Mouse (Mus musculus): ENCODE data around the gene Miga2. TPM values are rescaled to one million over a fixed set of nuclear protein-coding genes. Genes with fewer than 3 reads are reported as not detected.

Gene Miga2
- polyA plus RNA-seq, 1 experiment from 2014 or later: 25.0 TPM

- Histone ChIP-seq H3K27ac (ENCODE audit: low read depth, low read length) (no peak overlapping the region), H3K4me2 (replicated peaks; ENCODE audit: low read depth, low read length) (no peak overlapping the region), H3K9ac (ENCODE audit: low read depth, low read length) (no peak overlapping the region), H3K36me3 (ENCODE audit: control insufficient read depth, insufficient read depth, low read length) (peaks cover 16% of the 10 kb centered on the region), H3K27me3 (ENCODE audit: control insufficient read depth, insufficient read depth, low read length) (no peaks in the 10 kb centered on the region), H3K4me1 (ENCODE audit: control insufficient read depth, insufficient read depth, low read length) (peaks cover 20% of the 10 kb centered on the region), H3K4me3 (ENCODE audit: low read length) (no peak overlapping the region), H3K9me3 (ENCODE audit: control insufficient read depth, low read length) (no peaks in the 10 kb centered on the region)
- WGBS: 57% methylated on average over 4 of the region's 4 CpGs
- ATAC-seq (ENCODE audit: low FRiP score, low TSS enrichment): no peak
These were observed 7.8 kb upstream of the Miga2 start for GRCm38 (mm10) chr2:30356266-30356665.

DNA sequence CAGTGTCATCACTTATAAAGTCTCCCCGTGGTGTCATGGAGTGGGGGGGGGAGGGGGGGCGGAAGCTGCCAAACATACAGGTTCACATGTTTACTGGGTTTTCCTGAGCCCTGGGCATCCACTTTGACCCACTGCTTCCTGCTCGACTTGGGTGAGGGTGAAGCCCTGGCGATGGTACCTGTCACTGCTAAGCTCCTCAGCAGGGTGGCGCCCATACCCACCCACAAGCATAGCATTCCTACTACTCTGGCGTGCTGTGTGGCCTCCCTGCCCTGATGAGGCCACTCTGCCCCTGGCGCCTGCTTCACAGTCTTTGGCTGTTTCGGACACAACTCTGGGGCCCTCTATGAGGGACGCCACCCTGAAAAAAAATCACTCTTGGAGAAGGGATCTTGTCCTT is 7.1 kb upstream of the Miga2 start:
- Histone ChIP-seq H3K27me3 (ENCODE audit: control insufficient read depth, insufficient read depth, low read length) (no peaks in the 10 kb centered on the region), H3K4me3 (ENCODE audit: low read length) (no peak overlapping the region), H3K27ac (ENCODE audit: low read depth, low read length) (no peak overlapping the region), H3K9ac (ENCODE audit: low read depth, low read length) (no peak overlapping the region), H3K9me3 (ENCODE audit: control insufficient read depth, low read length) (no peaks in the 10 kb centered on the region), H3K36me3 (ENCODE audit: control insufficient read depth, insufficient read depth, low read length) (peaks cover 16% of the 10 kb centered on the region), H3K4me1 (ENCODE audit: control insufficient read depth, insufficient read depth, low read length) (peaks cover 20% of the 10 kb centered on the region), H3K4me2 (replicated peaks; ENCODE audit: low read depth, low read length) (no peak overlapping the region)
- ATAC-seq (ENCODE audit: low FRiP score, low TSS enrichment): no peak
- WGBS: 70% methylated on average over 9 of the region's 9 CpGs

GRCm38 (mm10) chr2:30357552-30358510 is 6.2 kb upstream of the Miga2 start:
- 38% methylated on average over 8 of the region's 8 CpGs for whole genome bisulfite sequencing
- peak overlapping the region; percentile 90 for H3K4me2 ChIP-seq (replicated peaks; ENCODE audit: low read depth, low read length)
- H3K4me3 ChIP-seq (ENCODE audit: low read length): peak overlapping the region; percentile 84
- ATAC-seq (ENCODE audit: low FRiP score, low TSS enrichment): 0 out of 2 replicates have a peak, but pooled peaks have one; percentile 16
- no peaks in the 10 kb centered on the region for H3K27me3 ChIP-seq (ENCODE audit: control insufficient read depth, insufficient read depth, low read length)
- H3K4me1 ChIP-seq (ENCODE audit: control insufficient read depth, insufficient read depth, low read length): peaks cover 20% of the 10 kb centered on the region
- H3K36me3 ChIP-seq (ENCODE audit: control insufficient read depth, insufficient read depth, low read length): peaks cover 14% of the 10 kb centered on the region
- peak overlapping the region; percentile 80; the same call in 1 of the 2 replicates for H3K9ac ChIP-seq (ENCODE audit: low read depth, low read length)
- H3K9me3 ChIP-seq (ENCODE audit: control insufficient read depth, low read length): no peaks in the 10 kb centered on the region
- peak overlapping the region; percentile 73; the same call in 1 of the 2 replicates for H3K27ac ChIP-seq (ENCODE audit: low read depth, low read length)

DNA sequence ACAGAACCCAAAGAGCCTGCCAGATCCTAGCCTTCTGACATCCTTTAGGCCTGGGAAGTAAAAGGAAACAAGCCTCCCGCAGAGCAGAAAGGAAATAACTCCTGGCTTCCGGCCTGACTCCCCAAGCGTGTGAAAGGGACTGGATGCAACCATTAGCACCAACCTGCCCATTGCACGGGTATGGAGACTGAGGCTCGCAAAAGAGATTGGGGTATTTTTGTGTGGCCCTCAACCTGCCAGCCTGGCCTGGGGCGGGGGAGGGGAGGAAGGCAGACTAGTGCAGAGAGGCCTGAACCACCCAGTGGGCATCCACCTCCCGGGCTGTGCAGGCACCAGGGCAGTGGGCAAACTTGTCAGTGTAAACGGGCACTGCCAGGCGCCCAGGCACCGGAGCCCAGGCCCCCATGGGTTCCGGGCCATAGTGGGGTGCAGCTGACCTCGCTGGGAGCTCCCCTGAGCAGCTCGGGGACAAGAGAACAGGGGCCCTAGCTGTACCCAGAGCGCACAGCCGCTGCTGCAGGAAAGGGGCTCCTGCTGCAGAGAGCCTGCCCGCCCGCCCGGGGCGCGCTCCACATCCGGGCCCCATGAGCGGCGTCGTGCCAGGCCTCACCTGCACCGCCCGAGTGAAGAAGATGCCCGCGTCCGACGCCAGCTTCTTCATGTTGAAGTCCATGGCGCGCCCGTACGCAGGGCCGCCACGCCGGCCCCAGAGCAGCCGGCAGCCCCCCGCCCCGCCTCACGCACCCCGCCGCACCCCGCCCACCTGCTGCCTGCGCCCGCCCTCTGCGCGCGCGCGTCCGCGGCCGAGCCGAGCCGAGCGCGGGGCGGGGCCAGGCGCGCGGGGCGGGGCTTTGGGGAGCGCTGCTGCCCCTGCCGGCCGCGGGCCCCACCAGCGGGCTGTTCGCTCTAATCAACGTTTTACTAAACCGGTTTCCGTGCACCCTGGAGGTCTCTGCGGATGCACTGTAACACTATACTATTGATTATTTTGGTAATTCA is 5.2 kb upstream of the Miga2 start, which contains the start of gene Sh3glb2:
Sh3glb2 (minus strand) TSS at position 805 of the 999 bp plus-strand sequence.
- peaks cover 20% of the 10 kb centered on the region for H3K4me1 ChIP-seq (ENCODE audit: control insufficient read depth, insufficient read depth, low read length)
- peak within 1 kb of the TSS; percentile 80 for H3K9ac ChIP-seq (ENCODE audit: low read depth, low read length)
- peak within 1 kb of the TSS; percentile 84 for H3K4me3 ChIP-seq (ENCODE audit: low read length)
- peak; percentile 78 for ATAC-seq (ENCODE audit: low FRiP score, low TSS enrichment)
- peak within 1 kb of the TSS; percentile 90 for H3K4me2 ChIP-seq (replicated peaks; ENCODE audit: low read depth, low read length)
- no peaks in the 10 kb centered on the region for H3K27me3 ChIP-seq (ENCODE audit: control insufficient read depth, insufficient read depth, low read length)
- H3K36me3 ChIP-seq (ENCODE audit: control insufficient read depth, insufficient read depth, low read length): peaks cover 4% of the 10 kb centered on the region
- WGBS: 2% methylated on average over 59 of the region's 73 CpGs
- no peaks in the 10 kb centered on the region for H3K9me3 ChIP-seq (ENCODE audit: control insufficient read depth, low read length)
- peak within 1 kb of the TSS; percentile 73; the same call in 1 of the 2 replicates for H3K27ac ChIP-seq (ENCODE audit: low read depth, low read length)

- no peak for ATAC-seq (ENCODE audit: low FRiP score, low TSS enrichment)
- Histone ChIP-seq H3K27me3 (ENCODE audit: control insufficient read depth, insufficient read depth, low read length) (no peaks in the 10 kb centered on the region), H3K9me3 (ENCODE audit: control insufficient read depth, low read length) (no peaks in the 10 kb centered on the region)
These were observed 3.4 kb upstream of the Miga2 start for GRCm38 (mm10) chr2:30360626-30361025.

DNA sequence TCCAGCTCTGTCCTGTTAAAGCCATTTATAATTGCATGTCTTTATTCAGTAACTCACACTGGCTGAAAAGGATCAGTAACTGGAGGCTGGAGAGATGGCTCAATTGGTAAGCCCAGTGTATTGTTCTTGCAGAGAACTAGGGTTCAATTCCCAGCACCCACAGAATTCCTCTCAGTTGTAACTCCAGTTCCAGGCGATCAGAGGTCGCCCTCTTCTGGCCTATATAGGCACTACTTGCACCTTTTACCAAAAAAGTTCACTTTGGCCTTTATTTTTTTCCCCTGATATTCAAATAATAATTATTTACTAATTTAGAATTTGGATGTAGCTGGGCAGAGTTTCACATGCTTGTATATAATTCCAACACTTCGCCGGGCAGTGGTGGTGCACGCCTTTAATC is 1.2 kb upstream of the Miga2 start:
- H3K27ac ChIP-seq (ENCODE audit: low read depth, low read length): no peak overlapping the region
- H3K36me3 ChIP-seq (ENCODE audit: control insufficient read depth, insufficient read depth, low read length): peaks cover 9% of the 10 kb centered on the region
- H3K4me2 ChIP-seq (replicated peaks; ENCODE audit: low read depth, low read length): no peak overlapping the region
- no peak overlapping the region for H3K4me3 ChIP-seq (ENCODE audit: low read length)
- 68% methylated on average over 5 of the region's 5 CpGs for WGBS
- peaks cover 19% of the 10 kb centered on the region for H3K4me1 ChIP-seq (ENCODE audit: control insufficient read depth, insufficient read depth, low read length)
- ATAC-seq (ENCODE audit: low FRiP score, low TSS enrichment): no peak
- H3K9ac ChIP-seq (ENCODE audit: low read depth, low read length): no peak overlapping the region
- H3K9me3 ChIP-seq (ENCODE audit: control insufficient read depth, low read length): no peaks in the 10 kb centered on the region
- no peaks in the 10 kb centered on the region for H3K27me3 ChIP-seq (ENCODE audit: control insufficient read depth, insufficient read depth, low read length)

More at GRCm38 (mm10) chr2:30360626-30361025, 3.4 kb upstream of the Miga2 start:
- H3K4me3 ChIP-seq (ENCODE audit: low read length): no peak overlapping the region
- H3K4me2 ChIP-seq (replicated peaks; ENCODE audit: low read depth, low read length): no peak overlapping the region
- H3K27ac ChIP-seq (ENCODE audit: low read depth, low read length): no peak overlapping the region
- 61% methylated on average over 10 of the region's 10 CpGs for WGBS
- no peaks in the 10 kb centered on the region for H3K36me3 ChIP-seq (ENCODE audit: control insufficient read depth, insufficient read depth, low read length)
- H3K9ac ChIP-seq (ENCODE audit: low read depth, low read length): no peak overlapping the region
- peaks cover 30% of the 10 kb centered on the region for H3K4me1 ChIP-seq (ENCODE audit: control insufficient read depth, insufficient read depth, low read length)

DNA sequence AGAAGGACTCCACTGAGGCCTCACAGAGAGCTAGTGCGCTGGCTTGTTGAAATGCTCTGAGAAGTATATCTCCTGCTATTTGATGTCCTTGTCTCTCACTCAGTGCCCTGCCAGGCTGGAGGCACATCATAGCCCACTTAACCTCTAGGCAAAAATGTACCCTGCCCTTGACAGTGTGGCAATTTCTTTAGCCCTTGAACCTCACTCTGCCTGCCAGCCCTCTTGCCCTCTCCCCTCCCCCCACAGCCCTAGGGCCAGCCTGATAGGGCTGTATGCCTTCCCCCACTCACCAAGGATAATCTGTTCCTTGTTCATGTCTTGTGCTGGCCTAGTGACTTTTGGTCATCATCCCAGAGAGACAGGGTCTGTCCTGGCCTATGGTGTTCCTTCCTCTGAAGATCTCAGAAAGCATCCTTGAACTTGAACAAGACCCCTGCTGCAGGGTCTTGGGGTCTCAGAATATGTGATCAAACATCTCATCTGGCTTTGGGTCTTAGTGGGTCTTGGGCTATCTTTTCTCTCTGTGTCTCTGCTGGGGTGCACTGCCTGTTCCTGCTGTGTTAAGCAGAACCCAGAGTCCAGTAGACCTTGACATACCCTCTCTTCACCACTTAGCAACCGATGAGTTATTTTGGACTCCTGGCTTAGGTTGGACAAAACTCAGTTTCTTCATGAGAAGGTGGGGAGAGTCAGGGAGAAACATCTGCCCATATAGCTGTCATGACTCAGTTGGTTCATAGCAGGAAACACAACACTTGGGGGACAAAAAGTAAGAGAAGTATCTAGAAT is 1.4 kb downstream of the Miga2 start:
- peak overlapping the region; percentile 82; the same call in 1 of the 2 replicates for H3K9ac ChIP-seq (ENCODE audit: low read depth, low read length)
- 94% methylated on average over 2 of the region's 2 CpGs for WGBS
- ATAC-seq (ENCODE audit: low FRiP score, low TSS enrichment): no peak
- peak overlapping the region; percentile 64 for H3K4me2 ChIP-seq (replicated peaks; ENCODE audit: low read depth, low read length)
- H3K27ac ChIP-seq (ENCODE audit: low read depth, low read length): no peak overlapping the region
- H3K4me3 ChIP-seq (ENCODE audit: low read length): peak overlapping the region; percentile 94
- no peaks in the 10 kb centered on the region for H3K27me3 ChIP-seq (ENCODE audit: control insufficient read depth, insufficient read depth, low read length)
- peaks cover 35% of the 10 kb centered on the region for H3K36me3 ChIP-seq (ENCODE audit: control insufficient read depth, insufficient read depth, low read length)
- no peaks in the 10 kb centered on the region for H3K9me3 ChIP-seq (ENCODE audit: control insufficient read depth, low read length)
- H3K4me1 ChIP-seq (ENCODE audit: control insufficient read depth, insufficient read depth, low read length): peaks cover 10% of the 10 kb centered on the region

- Histone ChIP-seq H3K9ac (ENCODE audit: low read depth, low read length) (no peak overlapping the region), H3K4me1 (ENCODE audit: control insufficient read depth, insufficient read depth, low read length) (peaks cover 10% of the 10 kb centered on the region), H3K36me3 (ENCODE audit: control insufficient read depth, insufficient read depth, low read length) (peaks cover 42% of the 10 kb centered on the region), H3K27ac (ENCODE audit: low read depth, low read length) (no peak overlapping the region), H3K9me3 (ENCODE audit: control insufficient read depth, low read length) (no peaks in the 10 kb centered on the region), H3K4me2 (replicated peaks; ENCODE audit: low read depth, low read length) (no peak overlapping the region), H3K4me3 (ENCODE audit: low read length) (no peak overlapping the region), H3K27me3 (ENCODE audit: control insufficient read depth, insufficient read depth, low read length) (no peaks in the 10 kb centered on the region)
- 80% methylated on average over 5 of the region's 5 CpGs for WGBS
- ATAC-seq (ENCODE audit: low FRiP score, low TSS enrichment): no peak
These were observed 2.2 kb downstream of the Miga2 start for GRCm38 (mm10) chr2:30366203-30366602.
